ENCODE assay signal across 8 mouse cellular contexts in genomic region chr16:30512375-30513049, GRCm38 (mm10). TPM values are rescaled to one million over a fixed set of nuclear protein-coding genes. Genes with fewer than 3 reads are reported as not detected.
A peak's percentile ranks its signal among the peaks of the same experiment; 100 is the strongest.
DNase-seq lines count a peak whose midpoint lies in the region; ATAC-seq and TF ChIP-seq lines count a peak whose summit lies in the region.

No protein-coding gene starts in this region.

- H3K4me1 ChIP-seq in lung, embryonic 15.5 days: peaks cover 35% of the 10 kb centered on the region
- peaks cover 11% of the 10 kb centered on the region for H3K4me1 ChIP-seq in lung, adult 2 months (ENCODE audit: control insufficient read depth, insufficient read depth, low read length)

- H3K27ac ChIP-seq in lung, embryonic 15.5 days: peak overlapping the region; percentile 56; the same call in 1 of the 2 replicates

- WGBS in lung, embryonic 15.5 days: 46% methylated on average over 8 of the region's 8 CpGs
- WGBS in lung, adult 2 months: 45% methylated on average over 8 of the region's 8 CpGs

- no peaks in the 10 kb centered on the region for H3K27me3 ChIP-seq in lung, embryonic 15.5 days

- TF ChIP-seq POLR2A in lung, adult 2 months (IDR thresholded peaks at IDR 0.05; ENCODE audit: borderline replicate concordance, extremely low read depth, low read depth, low read length): no peak

- H3K4me3 ChIP-seq in lung, embryonic 15.5 days: no peak overlapping the region
- H3K4me3 ChIP-seq in lung, adult 2 months (replicated peaks; ENCODE audit: extremely low read depth, low read depth, low read length): no peak overlapping the region

- H3K36me3 ChIP-seq in lung, embryonic 15.5 days: no peaks in the 10 kb centered on the region

- no peak overlapping the region for H3K4me2 ChIP-seq in lung, embryonic 15.5 days

- TF ChIP-seq CTCF in lung, adult 2 months (IDR thresholded peaks at IDR 0.05; ENCODE audit: insufficient read depth, low read length): no peak

- DNase-seq in lung, adult 2 months: no peak
- DNase-seq in adrenal gland, postnatal 36 days: peak; percentile 84 to 86
- DNase-seq in kidney, adult 18-20 months: peak; percentile 71
- peak; percentile 71 for DNase-seq in lung, postnatal 36 days
- DNase-seq in cerebellum, adult 9-10 months: no peak
- no peak for DNase-seq in T-cell, adult 2 months (ENCODE audit: low spot score)
- DNase-seq in left cerebral cortex, adult 9 months (ENCODE audit: low spot score in 2 of 2): no peak

- no peak overlapping the region for H3K9ac ChIP-seq in lung, embryonic 15.5 days

- no peaks in the 10 kb centered on the region for H3K9me3 ChIP-seq in lung, embryonic 15.5 days

- ATAC-seq in lung, embryonic 15.5 days (ENCODE audit: borderline replicate concordance, extremely low read depth, low FRiP score, low TSS enrichment): no peak

RNA-seq across cellular contexts. Expression of gene Tmem44, which starts 38.1 kb away (rescaled TPM):
- 24.6 and 26.4 TPM in 2 replicates for polyA plus RNA-seq in lung, embryonic 15.5 days (2015; fragmentation: Nextera tagmentation; extraction: Ambion mirVana)
- polyA plus RNA-seq in lung, adult 2 months (2012; rRNA removed): 55.5 and 57.0 TPM in 2 replicates
- total RNA-seq in adrenal gland, postnatal 36 days (2021): 1 to 10 TPM; 3.7 to 4.7 TPM

Comparison
In these comparisons a context has a peak if more than half of its experiments do, and no peak if none do; other contexts are left out.
1. DNase-seq: peak in adrenal gland, postnatal 36 days (2 of 2), kidney, adult 18-20 months (single experiment) and lung, postnatal 36 days (single experiment); none in lung, adult 2 months (single experiment), cerebellum, adult 9-10 months (single experiment), T-cell, adult 2 months (single experiment) and left cerebral cortex, adult 9 months (0 of 2).